Mouse (Mus musculus) cortical plate, adult 2 months (tissue): ENCODE results near the gene Zmym6.
A peak's percentile ranks its signal among the peaks of the same experiment; 100 is the strongest.

ENCODE experiments used
- CTCF ChIP-seq: fragments of 200-500 bp; IDR thresholded peaks from 2 replicates; pipeline ENCODE4 v1.5.1; 2011; ENCODE audit warnings: mild to moderate bottlenecking, control low read depth, low read length; ENCODE audit not compliant: insufficient read depth; ENCODE audit errors: extremely low read depth
- POLR2A ChIP-seq: fragments of 200-500 bp; IDR thresholded peaks from 2 replicates; pipeline ENCODE4 v1.6.1; 2011; ENCODE audit warnings: mild to moderate bottlenecking, low read length, control low read depth; ENCODE audit not compliant: insufficient read depth; ENCODE audit errors: extremely low read depth

DNA sequence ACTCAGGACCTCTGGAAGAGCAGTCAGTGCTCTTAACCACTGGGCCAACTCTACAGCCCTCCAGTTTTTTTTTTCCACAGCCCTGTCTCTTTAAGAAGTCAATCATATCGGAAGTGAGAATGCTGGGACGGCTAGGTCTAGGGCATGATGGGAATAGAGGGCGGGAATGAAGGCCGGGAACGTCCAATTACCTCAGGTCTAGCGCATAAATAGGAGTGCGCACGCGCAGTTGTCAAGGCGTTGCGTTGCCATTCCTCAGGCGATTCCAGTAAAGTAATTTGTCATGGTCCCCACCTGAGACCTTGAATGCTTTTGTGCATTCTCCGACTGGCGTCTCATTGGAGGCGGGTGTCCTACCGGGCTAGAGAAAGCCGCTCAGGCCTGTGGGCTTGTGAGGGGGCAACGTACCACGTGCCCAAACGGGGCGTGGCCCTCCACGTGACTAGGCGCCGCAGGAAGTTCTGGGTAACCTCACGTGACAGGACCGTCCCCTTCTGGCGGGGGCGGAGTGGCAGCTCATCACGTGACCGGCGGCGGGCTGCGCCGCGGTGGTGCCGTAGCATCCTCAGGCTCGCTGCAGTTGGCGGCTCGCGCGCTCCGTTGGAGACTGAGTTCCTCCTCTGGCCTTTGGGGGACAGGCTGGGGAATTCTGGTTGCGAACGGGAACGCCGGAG lies at the start of gene Zmym6:
- TF ChIP-seq POLR2A (peak; percentile 83), CTCF (no peak)
